Mouse (Mus musculus): ENCODE results near the gene Smim4. TPM values are rescaled to one million over a fixed set of nuclear protein-coding genes. Genes with fewer than 3 reads are reported as not detected.

The Smim4 gene
- total RNA-seq, 2 experiments from 2014 or later, result 91.3 to 200 TPM

DNA sequence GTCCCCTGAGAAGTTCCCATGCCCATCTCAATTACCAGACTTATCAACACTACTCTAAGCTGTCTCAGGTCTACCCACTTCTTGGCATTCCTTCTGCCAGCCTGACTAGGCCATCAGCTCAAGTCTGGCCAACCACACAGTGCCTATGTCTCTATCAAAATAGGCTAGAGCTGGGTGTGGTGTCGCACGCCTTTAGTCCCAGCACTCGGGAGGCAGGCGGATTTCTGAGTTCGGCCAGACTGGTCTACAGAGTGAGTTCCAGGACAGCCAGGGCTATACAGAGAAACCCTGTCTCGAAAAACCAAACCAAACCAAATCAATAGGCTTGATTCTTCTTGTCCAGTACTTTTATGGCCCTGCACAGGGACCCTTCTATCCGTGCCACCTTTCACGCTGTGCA lies 1.9 kb downstream of the Smim4 start:
- no peak for ATAC-seq (replicated peaks; ENCODE audit: poor library complexity, severe bottlenecking)

GRCm38 (mm10) chr14:31125106-31126075 lies 3.4 kb downstream of the Smim4 start:
- ATAC-seq (replicated peaks; ENCODE audit: poor library complexity, severe bottlenecking), result no peak

DNA sequence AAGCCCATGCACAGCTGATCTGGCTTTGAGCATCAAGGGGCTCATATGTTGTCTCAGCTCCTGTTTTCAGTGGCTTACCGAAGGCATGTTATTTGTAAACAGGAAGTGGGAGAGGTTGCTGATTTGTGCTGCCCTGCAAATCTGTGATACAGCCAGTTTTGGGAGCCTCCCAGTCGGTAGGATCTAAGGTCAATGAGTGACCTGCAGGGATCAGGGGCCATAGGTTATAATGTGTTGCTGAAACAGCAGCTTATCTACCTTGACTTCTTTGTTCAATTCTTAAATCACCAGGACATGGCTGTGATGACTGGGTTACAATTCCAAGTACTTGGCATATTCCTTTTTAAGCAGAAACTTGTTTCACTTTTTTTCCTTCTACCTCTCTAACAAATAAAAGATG lies 13.2 kb downstream of the Smim4 start:
- no peak for ATAC-seq (replicated peaks; ENCODE audit: poor library complexity, severe bottlenecking)

- ATAC-seq (replicated peaks; ENCODE audit: poor library complexity, severe bottlenecking), result no peak
Observed at GRCm38 (mm10) chr14:31114011-31114410, 14.7 kb downstream of the Smim4 start.

GRCm38 (mm10) chr14:31112187-31112586 lies 16.6 kb downstream of the Smim4 start:
- ATAC-seq (replicated peaks; ENCODE audit: poor library complexity, severe bottlenecking), result no peak

DNA sequence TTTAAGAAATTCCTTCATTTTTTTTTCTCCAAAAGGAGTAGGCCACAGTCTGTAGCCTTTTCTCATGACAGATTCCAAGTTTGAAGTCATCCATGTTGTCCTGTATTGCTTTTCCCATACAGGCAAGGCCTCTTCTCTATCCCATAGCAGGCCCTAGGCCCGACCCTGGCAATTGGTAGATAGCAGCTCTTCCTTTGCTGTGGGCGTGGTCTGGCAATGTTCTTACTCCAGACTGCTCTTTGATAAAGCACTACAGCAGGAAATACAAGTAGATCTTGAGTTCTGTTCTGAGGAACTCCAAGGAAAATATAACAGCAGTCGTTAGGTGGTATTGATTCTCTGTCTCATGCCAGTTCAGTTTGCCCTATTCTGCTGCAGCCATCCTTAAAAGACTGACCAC lies 18.1 kb downstream of the Smim4 start:
- ATAC-seq (replicated peaks; ENCODE audit: poor library complexity, severe bottlenecking), result no peak

DNA sequence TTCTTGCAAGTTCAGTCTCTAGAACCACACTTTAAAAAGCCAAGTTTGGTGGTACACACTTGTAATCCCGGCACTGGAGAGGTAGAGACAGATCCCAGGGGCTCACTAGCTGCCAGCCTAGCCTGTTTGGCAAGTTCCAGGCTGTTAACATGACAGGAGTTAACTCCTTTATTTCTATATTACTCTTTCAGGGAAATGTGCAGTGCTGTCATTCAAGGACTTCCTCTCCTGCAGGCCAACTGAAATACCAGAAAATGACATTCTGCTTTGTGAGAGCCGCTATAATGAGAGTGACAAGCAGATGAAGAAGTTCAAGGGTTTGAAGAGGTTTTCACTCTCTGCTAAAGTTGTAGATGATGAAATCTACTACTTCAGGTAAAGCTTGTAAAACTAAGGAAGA lies 23.6 kb downstream of the Smim4 start:
- ATAC-seq (replicated peaks; ENCODE audit: poor library complexity, severe bottlenecking), result no peak

DNA sequence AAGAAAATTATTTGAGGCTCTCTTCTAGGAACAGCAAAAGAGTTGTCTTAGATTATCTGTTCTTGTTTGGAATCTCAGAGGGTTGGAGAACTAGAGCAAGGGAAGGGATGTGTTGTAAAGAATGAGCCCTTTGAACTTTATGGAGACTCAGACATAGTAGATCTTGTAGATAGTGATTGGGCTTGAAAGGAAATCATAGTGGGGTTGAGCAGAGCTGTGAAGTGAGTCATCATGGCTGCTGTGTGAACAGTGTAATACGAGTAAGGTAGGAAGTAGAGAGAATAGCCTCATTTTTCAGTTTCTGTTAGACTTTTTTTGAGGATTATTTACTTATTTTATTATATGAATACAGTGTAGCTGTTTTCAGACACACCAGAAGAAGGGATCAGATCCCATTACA lies 38.8 kb downstream of the Smim4 start:
- ATAC-seq (replicated peaks; ENCODE audit: poor library complexity, severe bottlenecking), result no peak

DNA sequence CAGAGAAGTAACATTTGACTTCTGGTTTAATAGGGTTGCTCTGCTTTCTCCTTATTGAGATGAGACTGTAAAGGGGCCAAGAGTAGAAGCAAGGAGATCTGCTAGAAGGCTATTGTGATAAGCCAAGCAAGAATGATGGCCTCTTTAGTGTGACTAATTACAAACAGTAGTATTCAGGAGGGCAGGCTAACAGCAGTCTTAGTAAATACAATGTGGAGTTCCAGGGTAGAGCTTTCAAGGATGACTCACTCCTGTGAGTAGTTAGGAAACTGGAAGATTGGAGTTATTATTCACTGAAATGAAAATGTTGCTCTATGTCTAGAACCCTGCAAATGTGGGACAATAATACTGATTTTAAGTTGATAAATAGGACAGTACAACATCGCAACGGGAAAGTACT lies 40.2 kb downstream of the Smim4 start:
- no peak for ATAC-seq (replicated peaks; ENCODE audit: poor library complexity, severe bottlenecking)

DNA sequence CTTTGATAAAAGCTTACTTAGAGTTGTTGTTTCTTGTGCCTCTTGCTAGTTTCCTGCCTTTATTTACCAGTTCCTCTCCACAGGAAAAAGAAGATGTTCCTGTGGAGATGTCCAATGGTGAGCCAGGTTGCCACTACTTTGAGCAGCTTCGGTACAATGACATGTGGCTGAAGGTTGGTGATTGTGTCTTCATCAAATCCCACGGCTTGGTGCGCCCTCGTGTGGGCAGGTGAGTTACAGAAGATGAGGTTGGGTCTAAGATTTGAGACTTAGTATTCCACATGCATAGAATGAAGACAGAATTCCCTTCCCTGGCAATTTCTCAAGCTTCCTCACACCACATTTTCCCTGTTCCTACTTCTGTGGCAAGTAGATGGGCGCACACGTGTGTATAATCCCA lies 41.3 kb downstream of the Smim4 start:
- no peak for ATAC-seq (replicated peaks; ENCODE audit: poor library complexity, severe bottlenecking)

DNA sequence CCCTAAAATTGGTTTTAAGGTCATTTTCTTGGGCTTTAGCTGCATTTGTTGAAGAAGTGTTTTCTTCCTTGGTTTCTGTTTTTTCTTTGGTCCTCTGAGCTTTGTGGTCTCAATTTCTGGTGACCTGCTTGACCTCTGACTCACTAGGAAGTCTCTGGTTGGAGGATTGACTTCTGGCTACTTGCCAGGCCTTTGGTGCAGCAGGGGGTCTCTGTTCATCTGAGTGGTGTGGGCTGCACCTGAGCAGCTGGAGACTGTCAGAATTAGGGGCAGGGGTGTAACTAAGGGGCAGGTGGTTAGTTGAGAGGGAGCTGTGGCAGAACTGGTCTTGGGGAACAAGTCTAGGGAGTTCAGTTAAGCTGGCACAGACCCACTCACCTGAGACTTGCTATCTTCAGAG lies 47.6 kb downstream of the Smim4 start:
- no peak for ATAC-seq (replicated peaks; ENCODE audit: poor library complexity, severe bottlenecking)

- no peak for ATAC-seq (replicated peaks; ENCODE audit: poor library complexity, severe bottlenecking)
Observed at GRCm38 (mm10) chr14:31079313-31080028, 49.3 kb downstream of the Smim4 start.

GRCm38 (mm10) chr14:31078597-31079208 lies 50.1 kb downstream of the Smim4 start:
- no peak for ATAC-seq (replicated peaks; ENCODE audit: poor library complexity, severe bottlenecking)

- ATAC-seq (replicated peaks; ENCODE audit: poor library complexity, severe bottlenecking), result no peak
Observed at GRCm38 (mm10) chr14:31069086-31069733, 59.5 kb downstream of the Smim4 start.

- ATAC-seq (replicated peaks; ENCODE audit: poor library complexity, severe bottlenecking), result peak; percentile 42
Observed at GRCm38 (mm10) chr14:31062277-31062676, 66.5 kb downstream of the Smim4 start.

DNA sequence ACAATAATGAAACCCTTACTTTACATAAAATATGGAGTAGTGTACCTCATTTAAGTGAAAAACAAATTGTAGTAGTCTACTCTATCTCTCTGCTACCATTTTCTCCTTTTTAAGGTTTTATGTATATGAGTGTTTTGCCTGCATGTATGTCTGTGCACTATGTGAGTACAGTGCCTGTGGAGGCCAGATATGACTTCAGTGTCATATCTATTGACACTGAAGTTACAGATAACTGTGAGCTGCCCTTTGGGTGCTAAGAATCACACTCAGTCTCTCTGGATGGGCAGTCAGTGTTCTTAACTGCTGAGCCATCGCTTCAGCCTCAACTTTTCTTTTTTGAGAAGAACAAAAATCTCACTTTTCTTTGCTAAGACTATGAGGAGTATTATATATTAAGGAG lies 82.9 kb downstream of the Smim4 start:
- no peak for ATAC-seq (replicated peaks; ENCODE audit: poor library complexity, severe bottlenecking)

GRCm38 (mm10) chr14:31045296-31045695 lies 83.5 kb downstream of the Smim4 start:
- no peak for ATAC-seq (replicated peaks; ENCODE audit: poor library complexity, severe bottlenecking)

Data from granulocyte monocyte progenitor cell, adult 5-6 weeks (primary cell).